Mouse (Mus musculus) neural tube, embryonic 15.5 days (tissue): Measurements from ENCODE around the gene Eml4. TPM values are rescaled to one million over a fixed set of nuclear protein-coding genes. Genes with fewer than 3 reads are reported as not detected.

ENCODE experiments used
- ATAC-seq: fragments of 200-750 bp; cut with Nextera tagmentation; 2 replicates; pipeline ENCODE4 v1.8.0; 2017; ENCODE audit warnings: mild to moderate bottlenecking, moderate TSS enrichment, moderate library complexity; ENCODE audit not compliant: low FRiP score
- H3K27ac ChIP-seq: fragments of 300-500 bp; sonication (generic); replicated peaks from 2 replicates; pipeline ENCODE4 v1.5.1; 2015; ENCODE audit warnings: mild to moderate bottlenecking, inconsistent platforms
- H3K27me3 ChIP-seq: fragments of 300-500 bp; sonication (generic); replicated peaks from 2 replicates; pipeline ENCODE4 v1.6.1; 2015; ENCODE audit warnings: inconsistent platforms
- H3K36me3 ChIP-seq: fragments of 300-500 bp; sonication (generic); 2 replicates; pipeline ENCODE4 v1.6.1; 2015; ENCODE audit warnings: inconsistent platforms
- H3K4me1 ChIP-seq: fragments of 300-500 bp; sonication (generic); 2 replicates; pipeline ENCODE4 v1.6.1; 2015; ENCODE audit warnings: inconsistent platforms
- H3K4me2 ChIP-seq: fragments of 300-500 bp; sonication (generic); 2 replicates; pipeline ENCODE4 v1.6.1; 2015; ENCODE audit warnings: inconsistent platforms, mild to moderate bottlenecking, moderate library complexity
- H3K4me3 ChIP-seq: fragments of 300-500 bp; sonication (generic); replicated peaks from 2 replicates; pipeline ENCODE4 v1.5.1; 2015; ENCODE audit warnings: mild to moderate bottlenecking, inconsistent platforms
- H3K9ac ChIP-seq: fragments of 300-500 bp; sonication (generic); replicated peaks from 2 replicates; pipeline ENCODE4 v1.6.1; 2015; ENCODE audit warnings: mild to moderate bottlenecking, inconsistent platforms
- H3K9me3 ChIP-seq: fragments of 300-500 bp; sonication (generic); replicated peaks from 2 replicates; pipeline ENCODE4 v1.6.1; 2016; ENCODE audit warnings: inconsistent platforms
- WGBS: fragments of 180-500 bp; shearing (Covaris S2); methylation state at CpG from one replicate; pipeline ENCODE4 v1.1.7; 2015; ENCODE audit warnings: mixed read lengths; 5-methylcytosine and 5-hydroxymethylcytosine counted together
- polyA plus RNA-seq: library from polyadenylated mRNA; unstranded; fragments of >200 nt; fragmentation: Nextera tagmentation; extraction: Ambion mirVana; gene quantifications from 2 replicates; pipeline ENCODE4 v1.2.1, GENCODE M21; 2015

Gene Eml4
- polyA plus RNA-seq, 1 experiment from 2014 or later: 28.8 TPM

DNA sequence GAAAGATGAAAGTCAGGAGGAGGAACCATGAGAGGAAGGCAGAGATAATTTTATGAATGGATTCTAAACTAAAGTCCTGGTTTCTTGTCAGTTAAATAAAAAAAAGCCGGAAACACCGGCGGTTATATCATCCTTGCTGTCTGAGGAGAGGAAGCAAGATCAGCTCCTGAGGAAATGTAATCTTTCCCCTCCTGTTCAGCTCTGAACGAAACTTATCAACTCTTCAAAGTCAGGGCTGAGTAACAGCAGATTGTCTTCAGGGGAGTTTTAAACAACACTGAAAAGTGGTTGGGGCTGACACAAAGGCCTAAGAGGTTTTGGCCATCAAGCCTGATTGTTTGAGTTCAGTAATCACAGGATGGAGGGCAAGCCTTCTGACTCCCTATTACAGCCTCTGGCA, 35.3 kb upstream of the Eml4 start:
- 65% methylated on average over 4 of the region's 4 CpGs for WGBS
- Histone ChIP-seq H3K36me3 (no peaks in the 10 kb centered on the region), H3K27me3 (no peaks in the 10 kb centered on the region; the same call in 1 of the 2 replicates), H3K4me3 (no peak overlapping the region), H3K4me2 (no peak overlapping the region), H3K9me3 (0 out of 2 replicates have a peak, but pooled peaks cover 4% of the 10 kb centered on the region), H3K9ac (no peak overlapping the region), H3K27ac (no peak overlapping the region), H3K4me1 (peaks cover 7% of the 10 kb centered on the region)
- ATAC-seq: no peak

DNA sequence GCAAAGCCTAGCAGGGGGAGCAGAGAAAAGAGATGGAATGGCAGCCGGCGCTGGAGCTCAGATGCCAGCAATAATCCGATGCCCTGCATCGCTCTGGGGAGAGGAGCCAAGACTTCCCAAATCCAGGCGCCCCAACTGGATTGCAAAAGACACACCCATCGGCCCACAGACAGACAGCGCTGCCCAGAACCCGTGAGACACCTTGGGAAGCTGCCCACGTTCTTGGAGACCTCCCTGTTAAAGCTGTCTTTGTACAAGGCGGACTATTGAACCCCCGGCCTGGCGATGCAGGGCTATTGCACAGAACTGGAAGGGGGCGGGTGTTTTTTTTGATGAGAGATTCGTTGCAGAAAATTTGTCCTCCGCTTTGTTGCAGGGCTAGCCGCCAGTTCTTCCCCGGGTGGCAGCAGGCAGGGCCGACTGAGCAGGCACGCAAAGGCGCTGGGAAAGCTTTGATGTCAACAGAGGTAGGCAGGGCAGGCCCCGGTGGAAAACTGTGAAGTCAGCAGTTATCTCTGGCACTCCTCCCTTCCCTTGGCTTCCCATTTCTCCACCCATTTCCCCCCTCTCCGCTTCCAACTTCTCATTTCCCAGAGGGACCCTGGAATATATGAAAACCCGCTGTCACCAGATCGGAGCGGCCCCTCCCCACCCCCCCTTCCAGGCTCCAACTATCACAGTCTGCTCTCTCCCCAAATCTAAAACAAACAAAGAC, 28.0 kb upstream of the Eml4 start:
- Histone ChIP-seq H3K27ac (peak overlapping the region; percentile 51; the same call in 1 of the 2 replicates), H3K4me1 (peaks cover 19% of the 10 kb centered on the region), H3K4me2 (peak overlapping the region; percentile 55), H3K9me3 (0 out of 2 replicates have a peak, but pooled peaks cover 4% of the 10 kb centered on the region), H3K9ac (peak overlapping the region; percentile 40), H3K27me3 (no peaks in the 10 kb centered on the region), H3K4me3 (peak overlapping the region; percentile 25), H3K36me3 (no peaks in the 10 kb centered on the region)
- WGBS: 9% methylated on average over 25 of the region's 25 CpGs
- 0 out of 2 replicates have a peak, but pooled peaks have one; percentile 63 for ATAC-seq

DNA sequence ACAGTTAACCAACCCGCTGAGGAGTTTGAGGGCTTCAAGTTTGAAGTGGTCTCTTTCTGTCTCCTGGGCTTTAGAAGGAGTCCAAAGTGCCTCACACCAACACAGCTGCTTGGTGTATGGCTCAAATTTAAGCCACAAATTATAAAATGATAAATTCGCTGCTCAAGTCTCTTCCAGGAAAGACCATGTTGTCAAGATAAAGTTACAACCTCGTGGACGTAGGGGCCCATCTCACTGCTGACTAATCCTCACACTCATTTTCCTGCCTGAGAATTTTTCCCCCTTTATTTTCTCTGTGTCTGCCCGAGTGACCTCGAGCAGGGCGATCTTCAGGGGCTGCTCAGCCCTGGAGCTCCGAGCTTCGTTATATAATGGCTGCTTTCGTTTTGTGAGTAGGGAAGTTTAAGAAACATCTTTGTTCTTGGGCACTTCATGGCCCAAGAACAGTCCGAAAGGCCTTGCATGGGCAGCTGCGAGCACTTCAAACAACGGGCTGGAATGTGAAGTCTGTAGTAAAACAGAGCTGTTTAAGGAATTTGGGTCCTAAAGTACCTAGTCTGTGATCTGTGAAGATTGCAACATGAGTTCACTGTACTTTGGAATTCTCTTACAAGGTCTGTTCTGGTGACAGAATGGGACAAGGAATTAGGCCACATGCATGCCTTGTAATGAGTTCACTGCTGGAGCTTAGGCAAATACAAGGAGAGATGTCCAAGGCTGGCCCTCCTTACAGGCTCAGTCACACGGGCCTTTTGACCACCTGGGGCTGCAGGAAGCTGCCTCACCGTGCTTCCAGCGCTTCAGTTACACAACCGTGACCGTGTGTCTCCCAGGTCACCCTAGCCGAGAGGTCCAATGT, 27.1 kb upstream of the Eml4 start:
- no peak for ATAC-seq
- peaks cover 19% of the 10 kb centered on the region for H3K4me1 ChIP-seq
- H3K27ac ChIP-seq: 0 out of 2 replicates have a peak overlapping the region, but pooled peaks have one; percentile 14
- H3K4me2 ChIP-seq: no peak overlapping the region
- H3K9ac ChIP-seq: no peak overlapping the region
- H3K9me3 ChIP-seq: no peaks in the 10 kb centered on the region
- no peaks in the 10 kb centered on the region for H3K27me3 ChIP-seq
- no peak overlapping the region for H3K4me3 ChIP-seq
- WGBS: 57% methylated on average over 19 of the region's 19 CpGs
- no peaks in the 10 kb centered on the region for H3K36me3 ChIP-seq

DNA sequence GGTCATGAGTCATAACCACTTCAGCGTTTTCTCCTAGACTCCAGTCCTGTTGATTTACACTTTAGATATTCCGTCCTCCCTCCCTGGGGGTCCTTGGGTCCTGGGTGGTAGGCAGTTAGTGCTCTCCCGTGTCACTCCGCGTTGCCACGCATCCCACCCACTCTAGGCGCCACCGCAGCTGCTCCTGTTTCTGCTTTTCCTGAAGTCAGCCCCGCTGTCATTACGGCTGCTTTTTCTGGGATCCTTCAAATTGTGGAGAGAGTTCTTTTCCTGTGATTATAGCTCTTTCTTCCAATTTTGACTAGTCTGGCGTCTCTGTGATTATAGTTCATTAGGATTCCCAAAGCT, 26.5 kb upstream of the Eml4 start:
- Histone ChIP-seq H3K9ac (no peak overlapping the region), H3K4me3 (no peak overlapping the region), H3K36me3 (no peaks in the 10 kb centered on the region), H3K4me1 (peaks cover 19% of the 10 kb centered on the region), H3K9me3 (no peaks in the 10 kb centered on the region), H3K27ac (no peak overlapping the region), H3K4me2 (no peak overlapping the region), H3K27me3 (no peaks in the 10 kb centered on the region)
- ATAC-seq: no peak
- WGBS: 83% methylated on average over 11 of the region's 11 CpGs

- Histone ChIP-seq H3K4me2 (peak overlapping the region; percentile 36), H3K27me3 (no peaks in the 10 kb centered on the region), H3K36me3 (no peaks in the 10 kb centered on the region), H3K4me3 (peak overlapping the region; percentile 14; the same call in 1 of the 2 replicates), H3K9ac (no peak overlapping the region), H3K9me3 (no peaks in the 10 kb centered on the region), H3K4me1 (no peaks in the 10 kb centered on the region), H3K27ac (no peak overlapping the region)
- no peak for ATAC-seq
- 48% methylated on average over 13 of the region's 13 CpGs for WGBS
Measured at GRCm38 (mm10) chr17:83335183-83335584, 15.5 kb upstream of the Eml4 start.

DNA sequence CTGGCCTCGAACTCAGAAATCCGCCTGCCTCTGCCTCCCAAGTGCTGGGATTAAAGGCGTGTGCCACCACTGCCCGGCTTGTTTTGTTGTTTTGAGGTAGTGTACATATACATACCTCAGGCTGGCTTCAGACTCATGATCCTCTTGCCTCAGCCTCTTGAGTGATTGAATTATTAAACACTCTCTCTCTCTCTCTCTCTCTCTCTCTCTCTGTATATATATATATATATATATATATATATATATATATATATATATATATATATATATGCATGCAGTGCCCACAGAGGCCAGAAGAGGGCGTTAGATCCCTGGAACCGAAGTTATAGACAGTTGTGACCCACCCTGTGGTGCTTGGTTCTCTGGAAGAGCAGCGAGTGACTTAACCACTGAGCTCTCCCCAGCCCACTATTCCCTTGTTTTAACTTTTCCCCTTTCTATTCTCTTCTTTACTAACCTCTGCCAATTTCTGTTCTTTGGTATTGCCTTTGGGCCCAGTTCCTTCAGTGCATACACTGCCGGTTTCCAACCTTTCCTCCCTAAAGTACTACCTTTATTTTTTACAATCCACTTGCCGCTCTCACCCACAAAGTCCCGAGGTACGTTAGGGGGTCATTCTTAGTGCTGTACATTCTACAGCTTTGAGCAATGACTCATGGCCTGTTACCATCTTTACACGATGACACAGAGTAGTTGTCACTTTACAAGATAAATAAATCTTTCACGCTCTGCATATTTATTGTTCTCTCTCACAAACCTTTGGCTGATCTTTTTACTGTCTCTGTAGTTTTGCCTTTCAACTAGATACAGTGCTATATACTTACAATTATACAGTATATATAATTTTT, 13.5 kb upstream of the Eml4 start:
- H3K9ac ChIP-seq: no peak overlapping the region
- no peak for ATAC-seq
- 76% methylated on average over 13 of the region's 13 CpGs for WGBS
- H3K27me3 ChIP-seq: no peaks in the 10 kb centered on the region
- H3K4me1 ChIP-seq: no peaks in the 10 kb centered on the region
- H3K36me3 ChIP-seq: no peaks in the 10 kb centered on the region
- H3K27ac ChIP-seq: no peak overlapping the region
- no peak overlapping the region for H3K4me3 ChIP-seq
- H3K9me3 ChIP-seq: no peaks in the 10 kb centered on the region
- H3K4me2 ChIP-seq: no peak overlapping the region

DNA sequence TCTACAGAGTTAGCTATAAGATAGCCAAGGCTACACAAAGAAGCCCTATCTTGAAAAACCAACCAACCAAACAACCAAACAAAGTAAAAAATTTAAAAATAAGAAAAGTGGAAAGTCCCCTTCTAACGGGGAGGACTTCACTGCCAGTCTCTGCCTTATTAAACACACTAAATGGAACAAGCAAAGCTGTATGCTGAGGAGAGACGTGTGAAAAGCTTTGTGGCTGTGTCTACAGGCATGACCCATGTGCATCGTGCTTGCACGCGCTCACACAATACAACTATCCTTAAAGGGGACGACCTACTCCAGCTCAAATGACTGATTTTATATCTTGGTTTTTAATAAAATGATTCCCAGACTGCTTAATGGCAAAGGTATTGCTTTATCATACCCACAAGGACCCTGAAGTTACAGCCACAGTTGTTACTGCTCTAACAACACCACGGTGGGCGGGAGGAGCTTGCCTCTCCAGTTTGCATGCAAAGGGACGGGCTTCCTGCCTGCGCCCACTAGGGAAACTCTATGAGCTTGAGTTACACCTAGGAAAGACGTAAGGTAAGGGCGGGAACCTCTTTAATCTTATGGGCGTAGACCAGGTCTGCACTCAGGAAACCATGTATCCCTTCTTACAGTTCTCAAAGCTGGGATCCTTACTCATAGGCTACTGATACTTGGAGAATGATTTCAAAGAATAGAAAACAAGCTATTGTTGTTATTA, 11.2 kb upstream of the Eml4 start:
- Histone ChIP-seq H3K4me1 (no peaks in the 10 kb centered on the region), H3K4me2 (no peak overlapping the region), H3K9me3 (no peaks in the 10 kb centered on the region), H3K4me3 (no peak overlapping the region), H3K36me3 (no peaks in the 10 kb centered on the region), H3K27me3 (no peaks in the 10 kb centered on the region), H3K9ac (no peak overlapping the region), H3K27ac (no peak overlapping the region)
- ATAC-seq: no peak
- WGBS: 76% methylated on average over 13 of the region's 13 CpGs

DNA sequence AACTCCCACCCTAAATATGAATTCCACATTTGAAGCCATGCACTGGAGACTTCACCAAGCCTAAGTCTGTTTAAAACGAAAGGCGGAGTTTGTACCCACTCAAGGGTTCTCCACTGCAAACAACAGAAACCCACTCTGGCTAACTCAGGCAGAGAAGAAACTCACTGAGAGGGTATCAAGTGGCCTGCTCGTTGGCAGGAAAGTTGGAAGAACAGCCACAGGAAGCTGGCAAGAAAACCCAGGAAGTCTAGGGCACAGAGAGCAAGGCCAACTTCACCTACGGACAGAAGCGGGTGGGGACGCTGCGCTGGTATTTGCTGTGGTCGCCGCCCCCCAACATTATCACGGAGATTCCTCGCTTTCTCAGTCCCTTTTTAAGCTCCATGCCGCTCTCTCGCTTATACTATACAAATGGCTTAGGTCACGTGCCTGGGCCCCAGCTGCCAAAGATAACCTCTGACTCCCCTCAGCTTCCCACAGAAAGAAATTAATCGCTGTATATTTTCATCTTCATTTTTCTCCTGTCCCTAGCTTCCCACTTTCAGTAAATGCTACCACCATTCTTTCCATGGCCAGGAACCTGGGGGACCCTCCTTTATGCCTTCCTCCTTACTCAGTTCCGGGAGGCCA, 9.7 kb upstream of the Eml4 start:
- no peaks in the 10 kb centered on the region for H3K36me3 ChIP-seq
- ATAC-seq: no peak
- H3K9ac ChIP-seq: no peak overlapping the region
- H3K9me3 ChIP-seq: no peaks in the 10 kb centered on the region
- WGBS: 81% methylated on average over 16 of the region's 16 CpGs
- H3K4me2 ChIP-seq: no peak overlapping the region
- no peaks in the 10 kb centered on the region for H3K4me1 ChIP-seq
- H3K27ac ChIP-seq: no peak overlapping the region
- H3K4me3 ChIP-seq: no peak overlapping the region
- H3K27me3 ChIP-seq: no peaks in the 10 kb centered on the region

DNA sequence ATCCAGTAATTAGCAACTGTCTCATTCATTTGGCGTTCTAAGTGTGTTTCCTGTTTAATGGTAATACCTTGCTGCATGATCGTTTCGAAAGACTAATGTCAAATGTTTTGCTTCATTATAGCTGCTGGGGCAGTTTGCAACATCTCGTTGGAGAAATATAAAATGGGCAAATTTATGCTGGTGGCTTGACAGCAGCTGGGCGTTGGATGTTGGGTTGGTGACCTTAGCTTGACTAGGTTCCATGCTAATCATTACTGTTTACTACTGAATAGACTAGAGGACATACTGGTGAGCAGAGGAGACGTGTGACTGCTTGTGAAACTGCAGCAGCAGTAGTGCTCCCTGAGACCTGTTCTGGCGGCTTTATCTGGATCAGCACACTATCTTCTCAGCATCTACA, 6.5 kb upstream of the Eml4 start:
- Histone ChIP-seq H3K4me2 (no peak overlapping the region), H3K27me3 (no peaks in the 10 kb centered on the region), H3K9ac (no peak overlapping the region), H3K9me3 (no peaks in the 10 kb centered on the region), H3K36me3 (no peaks in the 10 kb centered on the region), H3K4me3 (no peak overlapping the region), H3K4me1 (no peaks in the 10 kb centered on the region), H3K27ac (no peak overlapping the region)
- no peak for ATAC-seq
- WGBS: 79% methylated on average over 7 of the region's 7 CpGs

DNA sequence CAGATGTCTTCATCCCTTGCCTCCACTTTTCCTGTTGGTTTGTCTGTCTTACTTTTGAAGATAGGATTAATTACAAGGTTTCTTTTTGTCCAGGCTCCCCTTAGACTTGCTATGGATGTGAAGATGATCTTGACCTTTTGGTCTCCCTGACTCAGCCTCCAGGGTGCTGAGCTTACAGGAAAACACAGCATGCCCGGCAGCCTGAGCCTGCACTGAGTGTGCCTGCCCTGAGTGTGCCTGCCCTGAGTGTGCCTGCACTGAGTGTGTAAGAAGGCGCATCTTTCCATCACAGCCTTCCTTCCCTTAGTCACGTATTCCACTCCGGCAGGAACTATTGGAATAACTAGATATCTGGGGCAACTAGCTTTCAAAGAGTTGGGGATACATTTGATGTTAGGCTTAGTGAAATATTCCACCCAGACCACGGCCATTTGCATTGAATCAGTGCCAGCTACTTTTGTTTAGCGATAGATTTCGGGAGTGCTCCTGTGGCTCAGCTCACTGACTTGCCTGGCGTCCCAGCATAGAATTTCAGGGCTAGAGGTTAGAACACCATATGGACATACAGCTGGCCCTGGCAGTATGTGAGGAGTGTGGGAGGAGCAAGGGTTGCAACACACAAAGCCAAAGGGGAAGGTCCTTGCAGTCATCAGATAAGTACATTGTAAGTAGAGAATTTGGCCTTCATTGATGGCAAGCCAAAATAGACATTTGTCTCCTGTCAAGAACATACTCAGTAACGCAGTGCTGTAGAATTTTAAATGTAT, 2.5 kb upstream of the Eml4 start:
- no peaks in the 10 kb centered on the region for H3K27me3 ChIP-seq
- H3K27ac ChIP-seq: no peak overlapping the region
- H3K9ac ChIP-seq: no peak overlapping the region
- WGBS: 83% methylated on average over 9 of the region's 9 CpGs
- no peak overlapping the region for H3K4me3 ChIP-seq
- peaks cover 19% of the 10 kb centered on the region for H3K4me1 ChIP-seq
- no peak overlapping the region for H3K4me2 ChIP-seq
- no peaks in the 10 kb centered on the region for H3K36me3 ChIP-seq
- no peaks in the 10 kb centered on the region for H3K9me3 ChIP-seq
- ATAC-seq: no peak
